ENCODE assay signal across 14 mouse cellular contexts in genomic region chr8:88266801-88267403, GRCm38 (mm10). TPM values are rescaled to one million over a fixed set of nuclear protein-coding genes. Genes with fewer than 3 reads are reported as not detected.
DNase-seq lines count a peak whose midpoint lies in the region; ATAC-seq lines count a peak whose summit lies in the region.
"Had no signal": no experiment of that assay in that cellular context is flagged by ENCODE, and none has a peak within 500 bp of the region (broad histone marks: within the 10 kb centered on the region; RNA-seq: fewer than 3 reads in every experiment).

No protein-coding gene starts in this region.

- 0 out of 2 replicates have a peak, but pooled peaks cover 8% of the 10 kb centered on the region for H3K4me1 ChIP-seq in hindbrain, embryonic 12.5 days

- no peak for DNase-seq in frontal cortex, postnatal 14 days (ENCODE audit: low spot score in 2 of 2)
- DNase-seq in thymus, postnatal 0 days (ENCODE audit: low spot score), result peak; percentile 35
- no peak for DNase-seq in thymus, postnatal 10 days (ENCODE audit: low spot score in 2 of 2)
- DNase-seq in gonadal fat pad, adult 2 months (ENCODE audit: low read depth), result peak; percentile 88
- DNase-seq in layer of hippocampus, adult 9-11 months, result no peak

- 0 out of 2 replicates have a peak, but pooled peaks have one; percentile 24 for ATAC-seq in frontal cortex, adult (ENCODE audit: low TSS enrichment)
- ATAC-seq in hindbrain, embryonic 12.5 days (ENCODE audit: low FRiP score), result no peak
- ATAC-seq: hindbrain, postnatal 0 days had no signal

- no peaks in the 10 kb centered on the region for H3K36me3 ChIP-seq in hindbrain, embryonic 12.5 days
- H3K36me3 ChIP-seq: embryonic facial prominence, embryonic 13.5 days; forebrain, embryonic 12.5 days; intestine, embryonic 15.5 days; limb, embryonic 13.5 days had no signal

- no peak overlapping the region for H3K27ac ChIP-seq in hindbrain, embryonic 12.5 days
- H3K27ac ChIP-seq: embryonic facial prominence, embryonic 13.5 days; forebrain, embryonic 12.5 days; hindbrain, postnatal 0 days; intestine, embryonic 15.5 days; layer of hippocampus, adult 2 months; limb, embryonic 13.5 days had no signal

- WGBS in hindbrain, embryonic 12.5 days, result 90% methylated on average over 14 of the region's 14 CpGs

- H3K9me3 ChIP-seq in hindbrain, embryonic 12.5 days (replicated peaks), result no peaks in the 10 kb centered on the region
- H3K9me3 ChIP-seq: embryonic facial prominence, embryonic 13.5 days; forebrain, embryonic 12.5 days; intestine, embryonic 15.5 days; limb, embryonic 13.5 days had no signal

- H3K4me3 ChIP-seq in hindbrain, embryonic 12.5 days, result no peak overlapping the region
- H3K4me3 ChIP-seq: embryonic facial prominence, embryonic 13.5 days; forebrain, embryonic 12.5 days; intestine, embryonic 15.5 days; layer of hippocampus, adult 2 months; limb, embryonic 13.5 days had no signal

- peaks cover 6% of the 10 kb centered on the region for H3K27me3 ChIP-seq in hindbrain, embryonic 12.5 days

- H3K4me2 ChIP-seq in hindbrain, embryonic 12.5 days (replicated peaks), result no peak overlapping the region
- H3K4me2 ChIP-seq: embryonic facial prominence, embryonic 13.5 days; forebrain, embryonic 12.5 days; intestine, embryonic 15.5 days; limb, embryonic 13.5 days; liver, embryonic 11.5 days had no signal

- H3K9ac ChIP-seq in hindbrain, embryonic 12.5 days, result no peak overlapping the region
- H3K9ac ChIP-seq: embryonic facial prominence, embryonic 13.5 days; forebrain, embryonic 12.5 days; intestine, embryonic 15.5 days; limb, embryonic 13.5 days had no signal

RNA-seq across cellular contexts. Expression of gene Adcy7, which starts 5.3 kb away (rescaled TPM):
- polyA plus RNA-seq in thymus, postnatal 0 days (2015; fragmentation: Nextera tagmentation; extraction: Ambion mirVana), result 16.2 and 21.1 TPM in 2 replicates
- polyA plus RNA-seq in gonadal fat pad, adult 2 months (2012; rRNA removed), result 36.6 and 38.8 TPM in 2 replicates
- polyA plus RNA-seq in hindbrain, embryonic 12.5 days (2016; fragmentation: Nextera tagmentation; extraction: Ambion mirVana), result 2.6 and 2.9 TPM in 2 replicates

Comparison
In these comparisons a context has a peak if more than half of its experiments do, and no peak if none do; other contexts are left out.
1. DNase-seq: peak in thymus, postnatal 0 days (single experiment) and gonadal fat pad, adult 2 months (single experiment); none in frontal cortex, postnatal 14 days (0 of 2), thymus, postnatal 10 days (0 of 2) and layer of hippocampus, adult 9-11 months (single experiment).